Mouse (Mus musculus) midbrain, embryonic 14.5 days (tissue): ENCODE measurements around the gene Mamdc4. TPM values are rescaled to one million over a fixed set of nuclear protein-coding genes. Genes with fewer than 3 reads are reported as not detected.

Experiments
- ATAC-seq: fragments of 200-750 bp; cut with Nextera tagmentation; 2 replicates; pipeline ENCODE4 v1.8.0; 2017; ENCODE audit warnings: moderate number of reproducible peaks, moderate library complexity; ENCODE audit not compliant: low FRiP score, low TSS enrichment
- DNase-seq: peaks from one replicate; pipeline ENCODE4 v3.0.0-alpha.2; 2015
- H3K27ac ChIP-seq: fragments of 300-500 bp; sonication (generic); replicated peaks from 2 replicates; pipeline ENCODE4 v1.5.1; 2014; ENCODE audit warnings: mild to moderate bottlenecking, low read depth, low read length, moderate library complexity
- H3K27me3 ChIP-seq: fragments of 300-500 bp; sonication (generic); 2 replicates; pipeline ENCODE4 v1.6.1; 2014; ENCODE audit warnings: low read length, control low read depth, mixed read lengths; ENCODE audit not compliant: control insufficient read depth, insufficient read depth
- H3K36me3 ChIP-seq: fragments of 300-500 bp; sonication (generic); 2 replicates; pipeline ENCODE4 v1.6.1; 2014; ENCODE audit warnings: low read length, control low read depth; ENCODE audit not compliant: control insufficient read depth, insufficient read depth
- H3K4me1 ChIP-seq: fragments of 300-500 bp; sonication (generic); 2 replicates; pipeline ENCODE4 v1.6.1; 2014; ENCODE audit warnings: mild to moderate bottlenecking, antibody characterized with exemption, low read length, control low read depth; ENCODE audit not compliant: control insufficient read depth, insufficient read depth
- H3K4me2 ChIP-seq: fragments of 300-500 bp; sonication (generic); 2 replicates; pipeline ENCODE4 v1.6.1; 2014; ENCODE audit warnings: mild to moderate bottlenecking, low read length, moderate library complexity
- H3K4me3 ChIP-seq: fragments of 300-500 bp; sonication (generic); replicated peaks from 2 replicates; pipeline ENCODE4 v1.5.1; 2014; ENCODE audit warnings: low read depth, low read length
- H3K9ac ChIP-seq: fragments of 300-500 bp; sonication (generic); replicated peaks from 2 replicates; pipeline ENCODE4 v1.6.1; 2014; ENCODE audit warnings: mild to moderate bottlenecking, low read length, moderate library complexity
- H3K9me3 ChIP-seq: fragments of 300-500 bp; sonication (generic); 2 replicates; pipeline ENCODE4 v1.6.1; 2016; ENCODE audit warnings: low read length, control low read depth, mixed read lengths; ENCODE audit not compliant: control insufficient read depth
- WGBS: fragments of 180-500 bp; shearing (Covaris S2); extraction: QIAGEN DNeasy Blood & Tissue Kit; methylation state at CpG from one replicate; pipeline ENCODE4 v1.1.7; 2014; 5-methylcytosine and 5-hydroxymethylcytosine counted together
- polyA plus RNA-seq: library from polyadenylated mRNA; unstranded; fragments of >200 nt; fragmentation: Nextera tagmentation; extraction: Ambion mirVana; gene quantifications from 2 replicates; pipeline ENCODE4 v1.2.1, GENCODE M21; 2014

Gene Mamdc4
- polyA plus RNA-seq, 1 experiment from 2014 or later: 3.9 TPM

DNA sequence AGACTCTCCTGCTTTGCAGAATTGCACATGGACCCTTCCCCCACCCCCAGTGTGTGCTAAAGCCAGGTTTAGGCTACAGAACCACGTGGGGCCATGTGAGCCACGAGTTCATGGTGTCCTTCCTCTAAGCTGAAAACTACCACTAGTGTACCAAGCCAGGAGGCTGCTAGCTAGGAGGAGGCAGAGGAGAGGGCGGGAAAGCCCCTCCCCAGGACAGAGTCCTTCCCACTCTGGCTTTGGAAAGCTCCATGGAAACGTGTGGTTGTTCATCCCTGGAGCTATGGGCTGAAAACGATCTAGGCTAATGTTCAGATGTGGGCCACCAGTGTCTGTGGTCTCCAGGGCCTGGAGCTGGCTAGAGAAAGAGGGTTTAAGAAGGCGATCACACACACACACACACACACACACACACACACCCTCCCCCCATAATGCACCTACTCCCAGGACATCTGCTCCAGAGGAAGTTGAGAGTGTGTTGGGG lies 6.0 kb upstream of the Mamdc4 start:
- Histone ChIP-seq H3K4me2 (peak overlapping the region; percentile 79), H3K9me3 (no peaks in the 10 kb centered on the region), H3K4me3 (peak overlapping the region; percentile 51), H3K4me1 (peaks cover 33% of the 10 kb centered on the region), H3K27me3 (peaks cover 52% of the 10 kb centered on the region), H3K36me3 (peaks cover 40% of the 10 kb centered on the region), H3K9ac (peak overlapping the region; percentile 64; the same call in 1 of the 2 replicates), H3K27ac (no peak overlapping the region)
- no peak; the same call in 1 of the 2 replicates for ATAC-seq
- no peak for DNase-seq
- WGBS: 34% methylated on average over 6 of the region's 6 CpGs

DNA sequence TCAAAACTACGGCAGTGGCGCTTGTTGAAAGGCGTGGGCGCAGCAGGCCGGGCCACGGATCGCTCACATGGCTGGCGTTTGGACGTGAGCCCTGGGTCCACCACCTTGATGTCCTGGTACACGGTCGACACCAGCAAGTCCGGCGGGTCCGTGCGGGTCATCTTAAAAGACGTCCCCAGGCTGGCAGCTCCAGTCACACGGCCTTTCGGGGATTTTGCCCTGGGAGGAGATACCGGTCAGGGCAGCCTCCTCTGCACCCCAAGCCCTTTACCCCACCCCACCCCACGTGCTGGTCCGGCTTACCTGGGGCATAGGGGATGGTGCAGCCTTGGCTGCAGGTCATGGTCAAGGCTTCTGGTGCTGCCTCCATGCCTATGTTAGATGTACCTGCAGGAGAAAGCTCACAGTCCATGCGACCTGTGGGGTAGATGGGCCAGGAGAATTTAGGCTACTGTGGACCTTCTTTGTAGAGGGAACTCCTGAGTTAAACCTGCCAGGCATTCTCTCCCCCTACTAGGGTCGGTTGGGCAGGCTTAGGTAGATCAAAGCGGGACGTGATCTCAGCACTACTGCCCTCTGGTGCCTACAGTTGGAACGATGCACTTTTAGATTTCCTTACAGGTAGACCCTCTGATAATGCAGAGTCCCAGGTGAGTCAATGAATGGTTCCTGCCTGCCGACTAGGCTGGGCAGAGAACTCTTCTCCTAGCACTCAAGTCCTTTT lies 5.3 kb upstream of the Mamdc4 start:
- Histone ChIP-seq H3K36me3 (peaks cover 32% of the 10 kb centered on the region), H3K4me1 (peaks cover 38% of the 10 kb centered on the region), H3K9me3 (no peaks in the 10 kb centered on the region), H3K9ac (no peak overlapping the region; the same call in 1 of the 2 replicates), H3K27me3 (peaks cover 52% of the 10 kb centered on the region), H3K4me2 (peak overlapping the region; percentile 19), H3K27ac (no peak overlapping the region), H3K4me3 (peak overlapping the region; percentile 8; the same call in 1 of the 2 replicates)
- WGBS: 7% methylated on average over 27 of the region's 27 CpGs
- peak; percentile 81 for DNase-seq
- ATAC-seq: no peak

DNA sequence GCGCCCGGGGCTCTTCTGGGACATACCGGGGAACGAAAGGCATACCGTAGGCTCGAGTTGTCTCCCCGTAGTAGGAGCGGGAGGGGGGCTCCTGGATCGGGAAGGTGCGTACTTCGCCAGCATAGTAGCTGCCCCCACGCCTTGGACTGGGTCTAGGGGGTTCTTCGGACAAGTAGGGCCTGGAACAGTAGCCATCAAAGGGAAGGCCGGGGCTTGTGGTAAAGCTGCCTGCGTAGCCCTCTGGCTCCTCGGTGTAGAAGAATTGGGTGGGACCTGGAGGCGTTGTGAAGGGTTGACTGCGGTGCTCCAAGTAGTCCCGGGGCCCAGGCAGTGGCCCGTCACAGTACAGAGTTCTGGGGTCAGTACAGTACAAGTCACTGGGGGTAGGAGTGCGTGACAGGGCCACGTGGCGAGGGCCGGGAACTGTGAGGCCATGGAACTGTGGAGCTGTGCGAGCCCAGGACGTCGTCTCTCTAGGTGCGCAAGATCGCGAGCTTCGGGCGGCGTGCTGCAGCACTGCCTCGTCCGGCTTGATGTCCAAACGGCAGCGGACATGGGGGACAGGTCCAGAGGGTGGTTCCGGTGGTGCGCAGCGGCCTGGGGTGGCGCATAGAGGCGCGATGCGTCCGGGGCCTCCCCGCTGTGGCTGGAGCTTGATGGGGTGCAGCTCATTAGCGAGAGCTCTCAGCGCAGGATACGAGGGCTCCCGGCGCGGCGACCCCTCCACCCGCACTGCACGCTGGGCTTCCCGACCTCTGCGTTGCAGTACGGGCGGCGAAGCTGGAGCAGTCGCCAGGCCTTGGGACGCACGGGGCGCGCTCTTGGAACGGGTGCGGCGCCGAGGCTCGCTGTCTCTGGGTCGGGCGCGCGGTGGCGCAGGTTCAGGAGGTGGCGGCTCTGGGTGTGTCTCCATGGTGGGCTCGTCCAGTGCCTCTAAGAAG lies 4.4 kb upstream of the Mamdc4 start:
- DNase-seq: no peak
- 5% methylated on average over 77 of the region's 77 CpGs for WGBS

DNA sequence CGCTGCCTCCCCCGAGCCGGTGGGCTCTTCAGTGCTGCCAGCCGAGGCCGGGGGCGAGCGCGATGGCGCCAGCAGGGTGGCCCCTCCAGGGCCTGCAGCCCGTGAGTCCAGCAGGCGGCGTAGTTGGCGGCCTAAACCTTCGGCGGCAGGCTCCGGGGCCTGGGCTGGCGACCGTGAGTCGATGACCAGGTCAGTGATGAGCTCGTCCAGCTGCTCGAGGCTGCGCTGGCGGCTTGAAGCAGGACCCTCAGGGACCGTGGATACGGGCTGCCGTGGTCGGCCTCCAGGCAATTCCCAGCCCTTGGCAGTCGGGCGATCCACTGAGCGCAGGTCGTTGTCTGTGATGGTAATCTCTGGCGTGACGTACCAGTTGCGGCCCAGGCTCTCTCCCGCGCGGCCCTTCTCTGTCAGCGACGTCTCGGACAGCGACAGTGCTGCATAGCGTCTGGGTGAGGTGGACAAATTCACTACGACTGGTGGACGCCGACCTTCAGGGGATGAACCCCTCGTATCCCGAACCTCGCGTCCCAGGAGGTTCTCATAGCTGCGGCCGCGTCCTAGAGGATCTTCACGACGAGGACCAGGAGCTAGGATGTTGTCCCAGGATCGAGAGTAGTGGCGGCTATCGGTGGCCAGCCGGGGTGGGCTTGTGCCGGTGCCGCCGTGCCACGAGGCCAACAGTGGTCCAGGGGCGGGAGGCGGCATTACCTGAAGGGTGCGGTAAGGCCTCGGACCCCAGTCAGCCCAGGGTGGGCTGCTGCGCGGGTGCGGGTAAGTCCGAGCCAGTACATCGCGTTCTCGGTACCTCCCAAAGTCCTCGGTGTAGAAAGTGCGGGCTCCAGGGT lies 3.5 kb upstream of the Mamdc4 start:
- H3K9ac ChIP-seq: no peak overlapping the region
- 5% methylated on average over 75 of the region's 75 CpGs for WGBS
- no peak for ATAC-seq
- H3K27me3 ChIP-seq: peaks cover 52% of the 10 kb centered on the region
- H3K4me2 ChIP-seq: peak overlapping the region; percentile 33
- peaks cover 15% of the 10 kb centered on the region for H3K36me3 ChIP-seq
- H3K9me3 ChIP-seq: no peaks in the 10 kb centered on the region
- H3K4me3 ChIP-seq: peak overlapping the region; percentile 26
- no peak overlapping the region for H3K27ac ChIP-seq
- peaks cover 48% of the 10 kb centered on the region for H3K4me1 ChIP-seq
- no peak for DNase-seq

More for the DNA sequence above, 4.4 kb upstream of the Mamdc4 start:
- H3K9ac ChIP-seq: peak overlapping the region; percentile 10; the same call in 1 of the 2 replicates
- ATAC-seq: no peak
- peak overlapping the region; percentile 10; the same call in 1 of the 2 replicates for H3K4me3 ChIP-seq
- peaks cover 24% of the 10 kb centered on the region for H3K36me3 ChIP-seq
- no peak overlapping the region for H3K27ac ChIP-seq
- peaks cover 39% of the 10 kb centered on the region for H3K4me1 ChIP-seq
- peaks cover 52% of the 10 kb centered on the region for H3K27me3 ChIP-seq
- H3K4me2 ChIP-seq: peak overlapping the region; percentile 21; the same call in 1 of the 2 replicates
- H3K9me3 ChIP-seq: no peaks in the 10 kb centered on the region

DNA sequence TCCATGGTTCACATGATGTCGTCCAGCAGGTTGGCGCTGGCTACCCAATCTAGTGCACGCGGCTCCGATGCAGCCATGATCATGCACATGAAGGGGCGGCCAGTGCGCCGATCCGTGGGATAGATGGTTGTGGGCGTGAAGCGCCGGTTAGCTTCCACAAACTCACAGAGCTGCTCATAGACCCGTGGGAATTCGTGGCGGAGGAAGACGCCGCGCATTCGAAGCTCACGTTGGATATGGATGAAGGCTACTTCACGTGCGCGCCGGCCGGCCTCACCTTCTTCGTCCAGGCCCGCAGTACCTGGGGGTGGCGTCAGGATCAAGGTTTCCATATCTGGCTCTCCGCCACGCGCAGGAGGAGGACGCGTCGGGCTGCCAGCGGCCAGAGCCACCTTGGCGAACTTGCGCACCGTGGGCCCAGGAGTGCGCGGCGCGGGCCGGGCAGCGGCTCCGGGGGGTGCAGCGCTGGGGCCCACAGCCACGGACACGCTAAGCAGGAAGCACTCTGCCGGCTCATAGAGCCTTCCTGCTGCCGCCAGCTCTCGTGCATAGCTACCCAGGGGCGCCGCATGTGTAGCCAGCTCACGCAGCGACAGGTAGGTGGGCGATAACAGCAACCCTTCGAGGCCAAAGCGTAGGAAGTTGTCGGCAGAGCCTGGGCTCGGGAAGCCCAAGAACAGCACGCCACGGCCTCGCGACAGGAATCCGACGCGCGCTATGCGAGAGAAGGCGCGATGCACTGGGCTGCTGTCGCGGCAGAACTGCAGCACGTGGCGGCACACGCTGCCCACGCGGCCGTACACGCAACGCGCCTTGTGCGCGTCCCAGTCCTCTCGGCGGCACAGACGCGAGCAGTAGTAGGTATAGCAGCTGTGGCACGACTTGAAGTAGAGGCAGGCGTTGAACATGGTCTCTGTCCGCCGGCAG lies 2.6 kb upstream of the Mamdc4 start:
- 15% methylated on average over 92 of the region's 92 CpGs for WGBS
- peaks cover 43% of the 10 kb centered on the region for H3K4me1 ChIP-seq
- ATAC-seq: no peak

DNA sequence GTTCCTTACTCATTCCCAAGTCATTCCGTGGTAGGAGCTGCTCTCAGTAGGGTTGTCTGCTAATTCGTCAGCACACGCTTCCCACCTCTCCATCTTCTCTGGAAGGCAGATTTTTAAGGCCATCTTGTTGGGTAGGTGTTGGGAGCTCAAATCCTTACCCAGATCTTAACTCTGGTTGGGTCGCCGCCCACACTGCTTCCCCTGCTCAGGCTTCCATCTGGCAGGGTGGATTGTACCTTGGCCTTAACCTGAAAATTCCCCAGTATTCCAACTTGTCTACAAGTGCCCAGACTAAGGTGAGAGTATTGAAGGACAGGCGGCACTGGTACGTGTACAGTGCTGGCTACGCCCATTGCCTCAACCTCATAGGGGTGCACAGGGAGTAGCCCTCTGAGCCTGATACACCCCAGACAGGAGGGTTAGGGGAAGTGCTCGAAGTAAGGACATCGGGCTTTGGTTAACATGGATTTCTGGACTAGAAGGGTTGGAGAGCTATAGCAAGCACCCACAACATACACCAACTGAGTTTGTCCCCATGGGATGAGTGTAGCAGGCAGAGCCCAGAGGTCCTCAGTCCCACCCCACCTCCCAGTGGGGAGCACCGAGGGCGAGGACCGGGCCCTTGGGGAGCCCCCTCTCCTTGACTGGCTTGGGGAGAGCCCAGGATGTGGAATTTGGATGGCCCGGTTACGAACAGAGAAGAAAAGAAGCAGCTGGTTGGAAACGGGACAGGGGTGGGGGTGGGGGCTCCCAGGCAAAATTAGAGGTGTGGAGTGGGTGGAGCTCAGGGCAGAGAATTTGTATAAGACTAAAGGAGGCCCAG lies 1.6 kb upstream of the Mamdc4 start:
- DNase-seq (no peak), ATAC-seq (no peak)
- 68% methylated on average over 16 of the region's 16 CpGs for WGBS
- H3K36me3 ChIP-seq: peaks cover 17% of the 10 kb centered on the region; the same call in 1 of the 2 replicates
- peak overlapping the region; percentile 93; the same call in 1 of the 2 replicates for H3K4me2 ChIP-seq
- peaks cover 52% of the 10 kb centered on the region for H3K27me3 ChIP-seq
- H3K9ac ChIP-seq: peak overlapping the region; percentile 51; the same call in 1 of the 2 replicates
- no peaks in the 10 kb centered on the region for H3K9me3 ChIP-seq
- H3K4me3 ChIP-seq: no peak overlapping the region
- H3K27ac ChIP-seq: no peak overlapping the region
- peaks cover 37% of the 10 kb centered on the region for H3K4me1 ChIP-seq

More for the DNA sequence above, 2.6 kb upstream of the Mamdc4 start:
- H3K9ac ChIP-seq: no peak overlapping the region
- H3K9me3 ChIP-seq: no peaks in the 10 kb centered on the region
- H3K4me2 ChIP-seq: peak overlapping the region; percentile 33
- H3K4me3 ChIP-seq: peak overlapping the region; percentile 26
- no peak overlapping the region for H3K27ac ChIP-seq
- no peak for DNase-seq
- peaks cover 52% of the 10 kb centered on the region for H3K27me3 ChIP-seq
- peaks cover 13% of the 10 kb centered on the region; the same call in 1 of the 2 replicates for H3K36me3 ChIP-seq
